Mouse (Mus musculus) Muller cell, postnatal 12 days (primary cell): ENCODE measurements around the gene B9d2.

Source experiments
- DNase-seq: peaks from one replicate; pipeline ENCODE4 v3.0.0-alpha.2; 2015; ENCODE audit errors: inconsistent ontology term

B9d2 gene

DNA sequence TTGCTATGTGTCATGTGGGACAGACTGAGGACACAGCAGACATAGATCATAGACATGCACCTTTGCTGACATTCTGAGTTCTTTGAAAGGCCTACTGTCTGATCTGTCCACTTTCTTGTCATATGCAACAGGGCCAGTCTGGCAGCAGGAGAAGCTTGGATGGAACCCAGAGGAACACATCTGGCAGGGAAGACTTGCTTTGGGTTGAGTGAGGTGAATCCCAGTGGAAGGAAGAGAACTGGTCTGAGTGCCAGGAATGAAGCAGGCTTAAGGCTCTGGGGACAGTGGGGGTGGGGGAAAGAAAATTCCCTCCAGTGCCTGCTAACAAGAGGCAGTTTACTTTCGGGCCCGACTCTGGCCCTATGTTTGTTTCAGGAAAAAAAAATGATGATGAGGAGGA is 49.3 kb downstream of the B9d2 start:
- no peak for DNase-seq

DNA sequence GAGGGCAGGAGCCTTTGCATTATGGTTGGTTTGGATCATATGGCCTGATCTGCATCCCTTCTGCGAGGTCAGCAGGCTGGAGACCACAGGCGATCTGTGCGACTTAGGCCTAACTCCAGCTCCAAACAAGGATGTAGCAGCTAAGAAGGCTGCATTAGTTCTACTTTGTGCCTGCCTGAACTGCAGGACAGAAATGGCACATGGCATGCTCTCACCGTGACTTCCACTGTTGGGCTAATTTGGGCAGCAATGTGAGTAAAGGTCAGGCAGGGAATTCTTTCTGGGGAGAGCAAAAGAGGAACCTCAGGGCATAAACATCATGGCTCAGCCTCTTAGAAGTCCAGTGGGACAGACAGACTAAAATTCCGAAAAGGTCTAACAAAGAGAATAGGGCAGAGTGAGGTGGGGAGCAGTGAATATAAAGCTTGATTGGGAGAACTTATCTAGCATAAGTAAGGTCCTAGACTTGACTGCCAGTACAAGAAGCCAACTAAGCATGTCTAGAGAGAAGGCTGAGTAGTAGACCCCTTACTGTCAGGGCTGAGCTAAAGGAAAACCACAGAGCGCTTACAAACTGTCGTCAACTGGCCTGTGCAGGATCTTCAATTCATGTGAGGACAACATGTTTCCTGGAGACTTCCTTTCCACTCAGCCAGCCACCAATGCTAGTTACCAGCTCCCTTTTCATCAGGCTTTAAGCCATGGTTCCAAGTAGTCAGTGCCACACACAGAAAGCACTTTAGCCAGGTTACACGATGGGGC is 50.9 kb downstream of the B9d2 start:
- no peak for DNase-seq

DNA sequence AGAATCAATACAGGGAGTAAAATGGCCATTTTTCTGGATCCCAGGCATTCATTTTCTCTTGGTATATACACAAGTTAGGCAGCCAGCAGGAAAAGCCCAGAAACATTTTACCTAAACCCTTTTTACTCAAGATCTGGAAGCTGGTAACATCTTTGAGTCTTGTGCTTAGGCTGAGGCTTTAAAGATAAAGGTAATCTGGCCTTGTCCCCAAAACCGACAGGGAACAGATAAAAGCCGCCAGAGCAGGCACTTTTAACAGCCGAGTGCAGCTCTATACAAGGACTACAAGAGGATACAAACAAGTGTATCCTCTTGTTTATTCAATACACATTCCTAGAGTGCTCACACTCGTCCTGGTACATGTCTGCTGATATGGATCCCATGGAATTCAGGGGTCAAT is 54.4 kb downstream of the B9d2 start:
- DNase-seq = no peak
